Mouse (Mus musculus) frontal cortex, postnatal 10 days (tissue): ENCODE data around the gene Setd4.
A peak's percentile ranks its signal among the peaks of the same experiment; 100 is the strongest.
"Not testable (repeated sequence)": the region's sequence is repeated elsewhere in the genome, so short reads cannot be mapped to it uniquely, and the experiment has no call there.

Experiments used
- DNase-seq, 2 experiments: peaks; one replicate each; pipeline ENCODE4 v3.0.0; 2022; ENCODE audit warnings: low spot score in 2 of 2, mixed read lengths in 1 of 2

Setd4 gene

GRCm38 (mm10) chr16:93603439-93604212 lies at the start of gene Setd4:
TSS of gene Setd4 (minus strand) at chr16:93604063.
- DNase-seq, result peak; percentile 89 to 91

GRCm38 (mm10) chr16:93648441-93649183 lies 44.7 kb upstream of the Setd4 start:
- DNase-seq, result no peak

- no peak for DNase-seq
Observed at GRCm38 (mm10) chr16:93644006-93644405, 40.1 kb upstream of the Setd4 start.

- no peak for DNase-seq
Observed at GRCm38 (mm10) chr16:93627761-93628400, 24.0 kb upstream of the Setd4 start, which contains the start of gene Gm5678. TSS of gene Gm5678 (plus strand) at chr16:93628097.

- DNase-seq, result no peak
Observed at GRCm38 (mm10) chr16:93626745-93627144, 22.9 kb upstream of the Setd4 start.

- no peak for DNase-seq
Observed at GRCm38 (mm10) chr16:93624671-93625070, 20.8 kb upstream of the Setd4 start.

- DNase-seq, result not testable (repeated sequence)
Observed at GRCm38 (mm10) chr16:93623759-93624158, 19.9 kb upstream of the Setd4 start.

- no peak for DNase-seq
Observed at GRCm38 (mm10) chr16:93615118-93615870, 11.4 kb upstream of the Setd4 start.

- no peak for DNase-seq
Observed at GRCm38 (mm10) chr16:93610961-93611360, 7.1 kb upstream of the Setd4 start.

- DNase-seq, result no peak
Observed at GRCm38 (mm10) chr16:93609796-93610195, 5.9 kb upstream of the Setd4 start.

- DNase-seq, result no peak
Observed at GRCm38 (mm10) chr16:93608731-93609130, 4.9 kb upstream of the Setd4 start.

GRCm38 (mm10) chr16:93607669-93608101 lies 3.8 kb upstream of the Setd4 start:
- peak; percentile 61 to 73 for DNase-seq

- no peak for DNase-seq
Observed at GRCm38 (mm10) chr16:93606146-93606545, 2.3 kb upstream of the Setd4 start.

GRCm38 (mm10) chr16:93605553-93605952 lies 1.7 kb upstream of the Setd4 start, which contains the start of gene Cbr1:
TSS of gene Cbr1 (plus strand) at chr16:93605853.
- DNase-seq, result no peak

GRCm38 (mm10) chr16:93604481-93604969 lies 662 bp upstream of the Setd4 start:
- DNase-seq, result no peak

- DNase-seq, result no peak
Observed at GRCm38 (mm10) chr16:93599461-93599860, 4.4 kb downstream of the Setd4 start.

GRCm38 (mm10) chr16:93597551-93597950 lies 6.3 kb downstream of the Setd4 start:
- DNase-seq, result no peak

- no peak for DNase-seq
Observed at GRCm38 (mm10) chr16:93596807-93597206, 7.1 kb downstream of the Setd4 start.

GRCm38 (mm10) chr16:93595766-93596165 lies 8.1 kb downstream of the Setd4 start:
- no peak for DNase-seq

- DNase-seq, result no peak
Observed at GRCm38 (mm10) chr16:93594448-93594847, 9.4 kb downstream of the Setd4 start.

- no peak for DNase-seq
Observed at GRCm38 (mm10) chr16:93593406-93593805, 10.5 kb downstream of the Setd4 start.
